Mouse (Mus musculus): ENCODE data around the gene Ralgapb.

- TF ChIP-seq CTCF (IDR thresholded peaks at IDR 0.05; ENCODE audit: control insufficient read depth, insufficient read depth, insufficient replicate concordance, low read depth, low read length) (no peak), POLR2A (IDR thresholded peaks at IDR 0.05; ENCODE audit: control insufficient read depth, low read depth, low read length) (no peak)
These were observed 96.8 kb downstream of the Ralgapb start for GRCm38 (mm10) chr2:158506475-158506874.

All from testis, adult 2 months (tissue).